Mouse (Mus musculus) kidney, embryonic 14.5 days (tissue): ENCODE data around the gene Cux1. TPM values are rescaled to one million over a fixed set of nuclear protein-coding genes. Genes with fewer than 3 reads are reported as not detected.

Experiments used
- ATAC-seq: fragments of 200-750 bp; cut with Nextera tagmentation; 2 replicates; pipeline ENCODE4 v1.8.0; 2017; ENCODE audit warnings: moderate number of reproducible peaks, mild to moderate bottlenecking, moderate TSS enrichment, moderate library complexity; ENCODE audit not compliant: low FRiP score, low TSS enrichment
- H3K27ac ChIP-seq: fragments of 300-500 bp; sonication (generic); 2 replicates; pipeline ENCODE4 v1.5.1; 2014; ENCODE audit warnings: low read depth, mild to moderate bottlenecking, low read length, moderate library complexity, mixed read lengths
- H3K27me3 ChIP-seq: fragments of 300-500 bp; sonication (generic); 2 replicates; pipeline ENCODE4 v1.6.1; 2014; ENCODE audit warnings: mild to moderate bottlenecking, low read length; ENCODE audit not compliant: control insufficient read depth, insufficient read depth
- H3K36me3 ChIP-seq: fragments of 300-500 bp; sonication (generic); 2 replicates; pipeline ENCODE4 v1.6.1; 2014; ENCODE audit warnings: low read length, mixed read lengths; ENCODE audit not compliant: control insufficient read depth, insufficient read depth
- H3K4me1 ChIP-seq: fragments of 300-500 bp; sonication (generic); 2 replicates; pipeline ENCODE4 v1.6.1; 2014; ENCODE audit warnings: low read length, mixed read lengths; ENCODE audit not compliant: control insufficient read depth, insufficient read depth
- H3K4me2 ChIP-seq: fragments of 300-500 bp; sonication (generic); replicated peaks from 2 replicates; pipeline ENCODE4 v1.6.1; 2014; ENCODE audit warnings: low read depth, mild to moderate bottlenecking, low read length
- H3K4me3 ChIP-seq: fragments of 300-500 bp; sonication (generic); 2 replicates; pipeline ENCODE4 v1.5.1; 2014; ENCODE audit warnings: mild to moderate bottlenecking, low read length
- H3K9ac ChIP-seq: fragments of 300-500 bp; sonication (generic); 2 replicates; pipeline ENCODE4 v1.6.1; 2014; ENCODE audit warnings: low read depth, mild to moderate bottlenecking, low read length, moderate library complexity
- H3K9me3 ChIP-seq: fragments of 300-500 bp; sonication (generic); 2 replicates; pipeline ENCODE4 v1.6.1; 2016; ENCODE audit warnings: low read length; ENCODE audit not compliant: control insufficient read depth
- WGBS: fragments of 180-500 bp; shearing (Covaris S2); extraction: QIAGEN DNeasy Blood & Tissue Kit; methylation state at CpG from one replicate; pipeline ENCODE4 v1.1.7; 2014; 5-methylcytosine and 5-hydroxymethylcytosine counted together
- polyA plus RNA-seq: library from polyadenylated mRNA; unstranded; fragments of >200 nt; fragmentation: Nextera tagmentation; extraction: Ambion mirVana; gene quantifications from 2 replicates; pipeline ENCODE4 v1.2.1, GENCODE M21; 2014

Gene Cux1
- polyA plus RNA-seq, 1 experiment from 2014 or later, result 105 TPM

- Histone ChIP-seq H3K4me3 (no peak overlapping the region), H3K4me2 (no peak overlapping the region), H3K9ac (no peak overlapping the region), H3K27me3 (no peaks in the 10 kb centered on the region; the same call in 1 of the 2 replicates), H3K36me3 (no peaks in the 10 kb centered on the region), H3K4me1 (peaks cover 4% of the 10 kb centered on the region; the same call in 1 of the 2 replicates), H3K9me3 (no peaks in the 10 kb centered on the region), H3K27ac (no peak overlapping the region)
- 46% methylated on average over 7 of the region's 7 CpGs for WGBS
- ATAC-seq, result no peak
Measured at GRCm38 (mm10) chr5:136570171-136570570, 2.9 kb upstream of the Cux1 start.

DNA sequence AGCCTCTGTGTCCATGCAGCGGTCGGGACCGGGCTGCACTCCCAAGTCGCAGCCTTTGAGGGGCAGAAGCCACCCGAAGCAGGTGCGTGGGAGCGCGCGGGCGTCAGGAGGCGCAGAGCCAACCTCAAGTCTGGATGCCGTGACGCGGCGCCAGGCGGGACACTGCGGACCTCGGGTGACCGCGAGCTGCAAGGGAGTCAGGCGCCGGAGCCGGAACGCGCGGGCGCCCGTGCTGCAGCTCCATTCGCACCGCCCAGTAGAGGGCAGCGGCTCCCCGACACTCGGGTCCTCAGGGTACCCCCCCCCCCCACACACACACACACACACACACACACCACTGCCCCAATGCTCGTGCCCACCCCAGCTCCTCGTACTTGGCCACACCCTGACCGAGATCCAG is 1.5 kb upstream of the Cux1 start:
- peak; percentile 19; the same call in 1 of the 2 replicates for ATAC-seq
- Histone ChIP-seq H3K9me3 (no peaks in the 10 kb centered on the region), H3K27ac (no peak overlapping the region), H3K4me3 (peak overlapping the region; percentile 99), H3K4me2 (peak overlapping the region; percentile 99), H3K36me3 (no peaks in the 10 kb centered on the region), H3K9ac (peak overlapping the region; percentile 55), H3K27me3 (no peaks in the 10 kb centered on the region; the same call in 1 of the 2 replicates), H3K4me1 (peaks cover 16% of the 10 kb centered on the region)
- 2% methylated on average over 36 of the region's 36 CpGs for WGBS

DNA sequence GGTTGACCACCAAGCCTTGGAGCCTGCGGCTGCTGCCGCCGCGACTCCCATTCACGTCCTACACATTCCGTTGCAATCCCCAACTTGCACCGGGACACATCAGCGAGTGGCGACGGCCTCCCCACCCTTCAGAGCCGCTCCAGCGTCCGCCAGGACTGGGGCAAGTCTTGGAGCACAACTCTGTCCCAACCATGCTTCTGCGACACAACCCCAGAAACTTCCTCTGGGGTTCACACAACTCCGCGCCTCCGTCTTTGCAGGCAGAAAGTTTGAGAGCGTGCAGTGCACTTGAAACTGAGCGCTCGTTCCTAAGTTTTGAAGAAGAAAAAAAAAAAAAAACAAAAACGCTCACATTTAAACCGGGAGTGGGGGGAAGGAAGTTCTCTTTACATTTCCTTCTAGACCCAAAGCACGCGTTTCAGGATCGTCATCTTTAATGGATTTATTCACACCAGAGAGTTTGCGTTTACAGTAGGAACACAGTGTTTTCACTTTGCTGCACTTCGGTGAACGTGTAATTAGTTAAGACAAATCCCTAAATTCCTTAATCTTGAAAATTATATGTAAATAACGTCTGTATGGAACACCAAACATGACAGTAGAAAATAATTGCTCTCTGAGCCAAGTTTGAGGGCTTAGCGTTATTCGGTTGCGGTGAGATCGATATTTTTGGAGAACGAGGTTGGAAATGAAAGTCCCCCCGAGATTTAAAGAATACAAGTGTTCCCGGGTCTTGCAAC is 906 bp upstream of the Cux1 start:
- under 1% methylated on average over 36 of the region's 36 CpGs for WGBS
- peak overlapping the region; percentile 99 for H3K4me2 ChIP-seq
- ATAC-seq, result no peak
- no peaks in the 10 kb centered on the region; the same call in 1 of the 2 replicates for H3K27me3 ChIP-seq
- peak overlapping the region; percentile 94 for H3K9ac ChIP-seq
- no peaks in the 10 kb centered on the region for H3K36me3 ChIP-seq
- peak overlapping the region; percentile 99 for H3K4me3 ChIP-seq
- H3K9me3 ChIP-seq, result no peaks in the 10 kb centered on the region
- peaks cover 16% of the 10 kb centered on the region for H3K4me1 ChIP-seq
- no peak overlapping the region for H3K27ac ChIP-seq

GRCm38 (mm10) chr5:136566812-136567175 is 496 bp downstream of the Cux1 start:
- no peaks in the 10 kb centered on the region for H3K36me3 ChIP-seq
- WGBS, result under 1% methylated on average over 27 of the region's 31 CpGs
- ATAC-seq, result peak; percentile 36; the same call in 1 of the 2 replicates
- no peaks in the 10 kb centered on the region; the same call in 1 of the 2 replicates for H3K27me3 ChIP-seq
- peak overlapping the region; percentile 94 for H3K9ac ChIP-seq
- H3K4me2 ChIP-seq, result peak overlapping the region; percentile 99
- H3K4me1 ChIP-seq, result peaks cover 16% of the 10 kb centered on the region
- H3K4me3 ChIP-seq, result peak overlapping the region; percentile 99
- H3K27ac ChIP-seq, result peak overlapping the region; percentile 93
- no peaks in the 10 kb centered on the region for H3K9me3 ChIP-seq

DNA sequence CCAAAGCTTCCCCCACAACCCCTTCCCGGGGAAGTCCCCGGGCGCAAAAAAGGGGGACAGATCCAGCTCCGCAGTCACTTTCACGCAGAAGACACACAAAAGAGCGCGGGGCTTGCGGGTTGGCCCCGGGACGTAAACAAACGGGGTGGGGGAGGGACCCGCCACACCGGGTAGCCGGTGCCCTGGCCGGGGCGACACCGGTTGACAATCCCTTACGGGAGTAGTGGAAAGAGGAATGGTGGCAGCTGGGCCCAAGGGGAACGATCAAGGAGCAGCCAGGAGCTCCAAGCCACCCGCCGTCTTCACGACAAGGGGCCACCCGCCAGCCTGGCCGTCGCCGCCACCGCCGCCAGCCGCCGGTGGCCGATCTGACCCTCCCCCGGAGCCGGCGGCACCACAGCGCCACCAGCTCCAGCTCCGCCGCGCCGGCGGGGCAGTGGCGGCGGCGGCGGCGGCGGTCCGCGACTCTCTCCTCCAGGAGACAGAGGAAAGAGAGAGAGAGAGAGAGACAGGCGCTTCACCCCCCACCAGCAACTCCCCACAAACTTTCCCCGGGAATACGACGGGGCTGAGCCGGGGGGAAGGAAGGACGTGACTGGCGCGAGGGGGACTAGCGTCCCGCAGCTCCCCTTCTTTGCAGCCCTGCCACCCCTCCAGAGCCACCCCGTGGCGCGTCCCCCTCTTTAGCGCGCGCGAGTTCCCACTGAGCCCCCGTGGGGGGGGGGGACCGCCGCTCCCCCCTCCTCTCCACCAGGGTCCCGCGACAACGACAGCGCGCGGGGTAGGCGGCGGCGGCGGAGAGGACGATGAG is 1.1 kb downstream of the Cux1 start:
- Histone ChIP-seq H3K9me3 (no peaks in the 10 kb centered on the region), H3K27ac (peak overlapping the region; percentile 93), H3K4me3 (peak overlapping the region; percentile 99), H3K36me3 (no peaks in the 10 kb centered on the region), H3K4me2 (peak overlapping the region; percentile 99), H3K27me3 (no peaks in the 10 kb centered on the region), H3K9ac (peak overlapping the region; percentile 94), H3K4me1 (peaks cover 16% of the 10 kb centered on the region)
- under 1% methylated on average over 62 of the region's 79 CpGs for WGBS
- peak; percentile 40 for ATAC-seq

DNA sequence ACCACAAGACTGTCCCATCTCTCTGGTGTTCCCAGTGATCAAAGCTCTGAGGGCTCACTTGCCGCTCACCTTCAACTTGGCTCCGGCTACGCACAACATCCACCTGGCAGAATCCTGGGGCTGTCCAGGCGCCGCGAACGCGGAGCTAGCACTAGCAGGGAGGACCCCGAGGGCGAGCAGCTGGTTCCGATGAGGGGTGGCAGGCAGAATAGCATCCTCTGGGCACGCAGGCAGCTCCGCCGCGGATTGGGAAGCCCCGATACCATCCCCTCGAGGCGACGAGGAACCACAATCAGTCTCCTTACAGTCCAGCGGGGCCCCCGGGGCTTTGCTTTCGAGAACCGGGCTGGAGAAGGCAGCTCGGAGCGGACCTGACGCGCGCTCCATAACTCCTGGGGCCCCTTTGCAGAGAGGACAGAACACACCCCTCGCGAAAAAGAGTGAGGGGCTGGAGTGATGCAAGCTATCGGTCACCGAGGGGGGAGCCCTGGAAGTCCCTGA is 1.9 kb downstream of the Cux1 start:
- no peaks in the 10 kb centered on the region for H3K27me3 ChIP-seq
- ATAC-seq, result no peak
- H3K4me3 ChIP-seq, result peak overlapping the region; percentile 99
- H3K9ac ChIP-seq, result peak overlapping the region; percentile 94
- WGBS, result under 1% methylated on average over 32 of the region's 32 CpGs
- peak overlapping the region; percentile 99 for H3K4me2 ChIP-seq
- no peak overlapping the region; the same call in 1 of the 2 replicates for H3K27ac ChIP-seq
- no peaks in the 10 kb centered on the region for H3K9me3 ChIP-seq
- no peaks in the 10 kb centered on the region for H3K36me3 ChIP-seq
- H3K4me1 ChIP-seq, result peaks cover 16% of the 10 kb centered on the region

DNA sequence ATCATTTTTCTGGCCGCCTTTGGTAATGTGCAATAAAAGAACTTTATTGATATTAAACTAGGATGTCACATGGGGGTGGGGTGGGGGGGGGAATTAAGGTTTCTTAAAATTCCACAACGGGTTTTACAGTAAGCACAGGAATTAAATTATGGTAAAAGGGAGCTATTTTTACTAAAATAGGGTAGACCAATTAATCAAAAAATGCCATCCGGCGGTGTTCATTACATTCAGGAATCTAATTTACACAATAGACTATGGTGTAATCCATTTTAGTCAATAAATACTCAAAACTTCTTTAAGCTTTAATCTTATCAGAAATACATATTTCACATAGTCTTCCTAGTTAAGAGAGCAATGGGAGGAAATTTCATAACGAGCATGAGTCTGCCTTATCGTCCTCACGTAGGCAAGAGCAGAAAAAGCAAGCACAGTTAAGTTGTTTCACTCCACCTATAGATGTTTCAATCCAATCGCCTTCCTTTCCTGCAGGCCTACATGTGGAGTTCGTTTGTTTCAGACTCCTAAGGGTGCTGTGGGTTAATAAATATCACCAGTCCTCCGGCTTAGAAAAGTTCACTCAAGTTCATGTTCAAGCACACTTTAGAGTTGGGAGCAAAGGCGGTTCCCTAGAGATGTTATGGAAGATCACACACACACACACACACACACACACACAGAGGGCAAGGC is 2.5 kb downstream of the Cux1 start:
- Histone ChIP-seq H3K27ac (no peak overlapping the region), H3K36me3 (no peaks in the 10 kb centered on the region), H3K4me2 (peak overlapping the region; percentile 99), H3K9ac (peak overlapping the region; percentile 94), H3K4me1 (peaks cover 16% of the 10 kb centered on the region), H3K9me3 (no peaks in the 10 kb centered on the region), H3K4me3 (peak overlapping the region; percentile 99), H3K27me3 (no peaks in the 10 kb centered on the region)
- 34% methylated on average over 11 of the region's 11 CpGs for WGBS
- ATAC-seq, result no peak

GRCm38 (mm10) chr5:136563996-136564395 is 3.3 kb downstream of the Cux1 start:
- Histone ChIP-seq H3K27me3 (no peaks in the 10 kb centered on the region), H3K36me3 (no peaks in the 10 kb centered on the region), H3K4me1 (peaks cover 22% of the 10 kb centered on the region), H3K9me3 (no peaks in the 10 kb centered on the region), H3K4me2 (no peak overlapping the region), H3K9ac (no peak overlapping the region), H3K4me3 (no peak overlapping the region), H3K27ac (no peak overlapping the region)
- 52% methylated on average over 3 of the region's 3 CpGs for WGBS
- no peak for ATAC-seq
